In the genomic region with DNA sequence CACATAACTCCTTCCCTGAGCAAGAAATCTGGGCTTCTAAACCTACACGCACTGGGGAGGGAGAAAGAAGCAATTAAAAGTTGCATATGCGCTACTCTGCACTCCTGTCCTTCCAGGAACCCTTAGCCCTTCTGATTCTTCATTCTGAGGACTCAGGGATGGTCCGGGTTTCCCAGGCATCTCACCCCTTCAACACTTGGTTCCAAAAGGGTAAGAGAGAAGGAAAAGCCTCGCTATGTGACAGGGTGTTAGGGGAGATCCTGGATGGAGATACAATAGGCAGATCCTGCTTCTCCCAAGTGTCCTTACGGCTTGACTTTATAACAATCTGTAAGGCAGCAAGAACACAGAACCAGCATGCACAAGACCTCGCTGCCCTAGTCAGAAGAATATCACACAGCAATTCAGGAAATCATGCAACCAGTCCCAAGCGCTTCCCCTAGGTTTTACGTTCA, we compare ENCODE assay signal across 8 mouse cellular contexts. TPM values are rescaled to one million over a fixed set of nuclear protein-coding genes. Genes with fewer than 3 reads are reported as not detected.
A peak's percentile ranks its signal among the peaks of the same experiment; 100 is the strongest.
DNase-seq lines count a peak whose midpoint lies in the region; ATAC-seq lines count a peak whose summit lies in the region.

No protein-coding gene starts in this region.

- H3K27ac ChIP-seq in kidney, embryonic 15.5 days: peak overlapping the region; percentile 100
- peak overlapping the region; percentile 100 for H3K27ac ChIP-seq in embryonic facial prominence, embryonic 13.5 days
- H3K27ac ChIP-seq in neural tube, embryonic 12.5 days: peak overlapping the region; percentile 91

- peaks cover 98% of the 10 kb centered on the region for H3K4me1 ChIP-seq in kidney, embryonic 15.5 days
- H3K4me1 ChIP-seq in embryonic facial prominence, embryonic 13.5 days: peaks cover 98% of the 10 kb centered on the region
- peaks cover 100% of the 10 kb centered on the region for H3K4me1 ChIP-seq in neural tube, embryonic 12.5 days

- peak overlapping the region; percentile 33; the same call in 1 of the 2 replicates for H3K9ac ChIP-seq in kidney, embryonic 15.5 days
- H3K9ac ChIP-seq in embryonic facial prominence, embryonic 13.5 days: peak overlapping the region; percentile 63
- peak overlapping the region; percentile 66 for H3K9ac ChIP-seq in neural tube, embryonic 12.5 days

- H3K4me2 ChIP-seq in kidney, embryonic 15.5 days: peak overlapping the region; percentile 74
- peak overlapping the region; percentile 67 for H3K4me2 ChIP-seq in embryonic facial prominence, embryonic 13.5 days
- H3K4me2 ChIP-seq in neural tube, embryonic 12.5 days (replicated peaks): peak overlapping the region; percentile 80

- peaks cover 12% of the 10 kb centered on the region for H3K36me3 ChIP-seq in kidney, embryonic 15.5 days
- H3K36me3 ChIP-seq in embryonic facial prominence, embryonic 13.5 days: peaks cover 12% of the 10 kb centered on the region
- H3K36me3 ChIP-seq in neural tube, embryonic 12.5 days: peaks cover 3% of the 10 kb centered on the region

- peak overlapping the region; percentile 15; the same call in 1 of the 2 replicates for H3K4me3 ChIP-seq in kidney, embryonic 15.5 days (replicated peaks)
- H3K4me3 ChIP-seq in embryonic facial prominence, embryonic 13.5 days: peak overlapping the region; percentile 15
- peak overlapping the region; percentile 23 for H3K4me3 ChIP-seq in neural tube, embryonic 12.5 days

- H3K9me3 ChIP-seq in kidney, embryonic 15.5 days (replicated peaks): no peaks in the 10 kb centered on the region
- H3K9me3 ChIP-seq in embryonic facial prominence, embryonic 13.5 days: no peaks in the 10 kb centered on the region
- H3K9me3 ChIP-seq in neural tube, embryonic 12.5 days: no peaks in the 10 kb centered on the region

- ATAC-seq in kidney, embryonic 15.5 days (replicated peaks; ENCODE audit: low FRiP score): no peak
- ATAC-seq in embryonic facial prominence, embryonic 13.5 days (ENCODE audit: insufficient number of reproducible peaks, insufficient read depth, low FRiP score, low TSS enrichment, low read depth): no peak
- ATAC-seq in neural tube, embryonic 12.5 days (ENCODE audit: low FRiP score, low read depth): no peak

- 21% methylated on average over 8 of the region's 8 CpGs for WGBS in kidney, embryonic 15.5 days
- 31% methylated on average over 8 of the region's 8 CpGs for WGBS in embryonic facial prominence, embryonic 13.5 days
- WGBS in neural tube, embryonic 12.5 days: 17% methylated on average over 8 of the region's 8 CpGs

- no peaks in the 10 kb centered on the region for H3K27me3 ChIP-seq in kidney, embryonic 15.5 days
- no peaks in the 10 kb centered on the region for H3K27me3 ChIP-seq in embryonic facial prominence, embryonic 13.5 days
- H3K27me3 ChIP-seq in neural tube, embryonic 12.5 days (replicated peaks): no peaks in the 10 kb centered on the region

- DNase-seq in kidney, postnatal 25 days: no peak
- peak; percentile 27 for DNase-seq in induced T-regulatory cell, adult 2 months (ENCODE audit: low read depth)
- no peak for DNase-seq in embryo, embryonic 9.5 days (ENCODE audit: extremely low spot score)
- DNase-seq in ovary, postnatal 36 days (ENCODE audit: low spot score): no peak
- DNase-seq in lung, postnatal 4 days: no peak

RNA-seq across cellular contexts. Expression of gene Zmynd8, which starts 19.9 kb away (rescaled TPM):
- polyA plus RNA-seq in kidney, embryonic 15.5 days (2015; fragmentation: Nextera tagmentation; extraction: Ambion mirVana): 67.1 and 68.3 TPM in 2 replicates
- 61.4 and 62.3 TPM in 2 replicates for polyA plus RNA-seq in embryonic facial prominence, embryonic 13.5 days (2015; fragmentation: Nextera tagmentation; extraction: Ambion mirVana)
- polyA plus RNA-seq in neural tube, embryonic 12.5 days (2016; fragmentation: Nextera tagmentation; extraction: Ambion mirVana): 68.7 and 81.4 TPM in 2 replicates
